Mouse (Mus musculus): ENCODE measurements around the gene Dok5. TPM values are rescaled to one million over a fixed set of nuclear protein-coding genes. Genes with fewer than 3 reads are reported as not detected.

Gene Dok5
- total RNA-seq, 2 experiments from 2014 or later = 0.52 to 0.60 TPM

- no peak for DNase-seq
These were observed 131.2 kb downstream of the Dok5 start for GRCm38 (mm10) chr2:170862799-170863198.

DNA sequence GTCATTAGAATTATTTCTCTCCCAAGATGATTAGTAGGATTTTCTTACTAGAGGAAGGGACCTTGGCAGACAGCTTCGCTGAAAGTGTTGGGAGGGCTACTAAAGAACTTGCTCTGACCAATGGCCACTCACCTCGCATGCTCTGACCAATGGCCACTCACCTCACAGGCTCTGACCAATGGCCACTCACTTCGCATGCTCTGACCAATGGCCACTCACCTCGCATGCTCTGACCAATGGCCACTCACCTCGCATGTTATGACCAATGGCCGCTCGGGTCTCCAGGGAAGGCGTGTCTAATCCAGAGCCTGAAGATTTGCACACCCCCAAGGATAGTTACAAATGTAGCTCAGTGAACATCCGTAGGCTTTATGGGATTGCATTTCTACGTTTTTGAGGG, 131.6 kb downstream of the Dok5 start:
- no peak for DNase-seq

- no peak for DNase-seq
These were observed 132.4 kb downstream of the Dok5 start for GRCm38 (mm10) chr2:170864043-170864442.

GRCm38 (mm10) chr2:170864820-170865219, 133.2 kb downstream of the Dok5 start:
- DNase-seq = no peak

DNA sequence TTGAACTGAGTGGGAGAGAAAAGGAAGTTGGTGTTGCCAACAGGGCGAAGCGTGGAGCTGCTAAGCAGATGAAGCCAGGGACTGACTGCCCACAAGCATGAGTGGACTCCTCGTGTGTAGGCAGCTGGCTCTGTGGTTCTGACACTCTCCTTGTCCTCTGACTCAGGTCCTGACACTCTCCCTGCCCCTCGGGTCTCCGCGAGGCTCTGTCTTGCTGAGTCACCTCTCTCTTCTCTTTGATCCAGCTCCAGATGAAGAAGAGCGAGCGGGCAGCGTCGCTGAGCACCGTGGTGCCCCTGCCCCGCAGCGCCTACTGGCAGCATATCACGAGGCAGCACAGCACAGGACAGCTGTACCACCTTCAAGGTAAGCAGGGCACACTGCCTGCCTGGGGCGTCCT, 139.0 kb downstream of the Dok5 start:
- no peak for DNase-seq

DNA sequence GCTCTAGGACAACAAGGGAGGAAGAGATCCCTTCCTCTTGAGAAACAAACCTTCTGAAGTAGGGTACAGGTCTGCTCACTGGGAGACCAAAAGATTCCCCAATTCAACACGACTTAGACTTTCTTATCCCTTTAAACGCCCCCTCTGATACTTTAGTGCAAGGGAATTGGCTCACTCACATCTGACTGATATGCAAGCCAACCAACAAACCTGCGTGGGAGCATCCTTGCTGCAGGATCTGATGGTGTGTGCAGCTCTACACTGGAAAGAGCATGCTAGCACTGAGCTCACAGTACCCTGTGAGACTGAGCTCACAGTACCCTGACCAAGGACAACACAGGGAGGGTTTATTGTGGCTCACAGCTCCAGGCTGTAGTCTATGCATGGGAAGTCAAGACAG, 139.9 kb downstream of the Dok5 start:
- DNase-seq = no peak

- DNase-seq = peak; percentile 85
These were observed 141.8 kb downstream of the Dok5 start for GRCm38 (mm10) chr2:170873382-170873781.

DNA sequence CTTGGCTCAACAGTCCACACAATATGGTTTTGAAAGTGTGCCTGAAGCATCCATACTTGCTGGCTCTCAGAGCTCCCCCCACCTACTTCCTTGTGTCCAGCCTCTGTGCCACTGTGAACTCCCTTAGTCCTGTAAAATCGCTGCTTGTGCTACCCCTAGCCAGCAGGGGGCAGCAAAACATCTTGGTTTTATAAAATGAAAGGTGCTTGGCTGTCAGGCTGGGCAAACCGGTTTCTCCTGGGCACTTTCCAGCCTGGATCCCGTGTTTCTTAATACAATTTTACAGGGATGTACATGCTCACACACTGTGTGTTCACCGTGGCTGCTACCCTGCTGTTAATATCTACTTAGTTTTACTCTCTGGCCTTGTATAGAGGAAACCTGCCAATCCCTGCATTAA, 145.9 kb downstream of the Dok5 start:
- DNase-seq = peak; percentile 86

DNA sequence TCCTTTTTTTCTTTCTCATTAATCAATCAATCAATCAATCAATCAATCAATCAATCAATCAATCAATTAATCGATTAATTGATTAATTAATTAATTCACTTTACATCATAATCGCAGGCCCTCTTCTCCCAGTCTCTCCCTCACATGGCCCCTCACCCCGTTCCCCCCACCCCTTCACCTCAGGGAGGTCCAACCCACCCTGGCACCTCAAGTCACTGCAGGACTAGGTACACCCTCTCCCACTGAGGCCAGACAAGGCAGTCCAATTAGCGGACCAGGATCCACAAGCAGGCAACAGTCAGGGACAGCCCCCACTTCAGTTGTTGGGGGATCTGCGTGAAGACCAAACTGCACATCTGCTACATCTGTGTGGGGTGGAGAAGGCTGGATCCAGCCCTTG, 146.3 kb downstream of the Dok5 start:
- no peak for DNase-seq

GRCm38 (mm10) chr2:170884209-170884801, 152.7 kb downstream of the Dok5 start:
- DNase-seq = no peak

DNA sequence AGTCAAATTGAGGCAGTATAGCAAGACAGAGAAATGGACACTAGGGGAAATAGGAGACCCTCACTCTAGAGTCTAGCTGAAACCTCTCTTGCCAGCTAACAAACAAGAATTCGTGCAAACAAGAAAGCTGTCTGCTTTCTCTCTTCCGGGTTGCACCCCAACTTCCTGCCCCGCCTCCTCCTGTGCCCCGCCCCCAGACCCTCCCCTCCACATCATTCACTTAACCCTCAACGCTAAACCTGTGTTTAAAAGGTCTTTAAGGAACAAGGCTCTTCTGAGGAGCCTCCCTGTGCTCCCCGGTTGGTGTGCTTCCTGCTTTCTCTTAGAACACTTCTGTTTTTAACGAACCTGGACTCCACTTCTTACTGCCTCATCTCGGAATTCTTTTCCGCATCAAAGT, 156.4 kb downstream of the Dok5 start:
- DNase-seq = no peak

GRCm38 (mm10) chr2:170895096-170895495, 163.5 kb downstream of the Dok5 start:
- no peak for DNase-seq

DNA sequence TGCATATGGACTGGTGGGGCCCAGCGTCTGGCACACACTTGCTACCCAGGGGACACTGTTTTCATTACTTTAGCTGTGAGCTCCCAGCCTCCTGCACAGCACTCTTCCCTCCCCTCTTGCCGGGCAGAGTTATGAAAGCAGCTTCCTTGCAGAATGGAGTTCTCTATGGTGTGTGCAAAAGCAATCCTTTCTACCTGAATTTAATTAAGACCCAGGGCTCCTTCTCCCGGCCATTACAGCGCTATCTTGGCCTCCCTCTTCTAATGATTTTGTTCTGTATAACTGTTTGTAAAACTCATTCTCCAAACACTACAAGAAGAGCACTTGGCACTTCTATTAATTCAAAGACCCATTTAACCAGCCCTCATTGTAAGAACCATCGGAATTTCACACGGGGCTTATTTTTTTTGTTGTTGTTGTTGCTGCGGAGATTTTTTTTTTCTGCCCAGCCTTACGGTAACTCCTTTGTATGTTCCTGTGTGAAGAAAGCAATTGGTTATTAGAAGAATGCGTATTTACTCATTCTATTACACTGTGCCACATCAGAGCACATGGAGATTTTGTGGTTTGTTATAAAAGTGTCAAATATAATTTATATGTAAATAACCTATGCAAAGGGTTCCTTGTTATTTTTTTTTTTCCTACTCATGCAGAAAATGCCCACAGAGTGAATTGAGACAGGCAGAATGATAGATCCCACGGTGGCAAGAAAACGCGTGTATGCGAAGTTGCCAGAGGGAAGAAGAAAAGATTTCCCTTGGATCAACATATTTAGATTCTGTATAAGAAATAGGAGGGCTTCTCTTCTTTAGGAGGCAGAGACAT, 170.8 kb downstream of the Dok5 start:
- no peak for DNase-seq

DNA sequence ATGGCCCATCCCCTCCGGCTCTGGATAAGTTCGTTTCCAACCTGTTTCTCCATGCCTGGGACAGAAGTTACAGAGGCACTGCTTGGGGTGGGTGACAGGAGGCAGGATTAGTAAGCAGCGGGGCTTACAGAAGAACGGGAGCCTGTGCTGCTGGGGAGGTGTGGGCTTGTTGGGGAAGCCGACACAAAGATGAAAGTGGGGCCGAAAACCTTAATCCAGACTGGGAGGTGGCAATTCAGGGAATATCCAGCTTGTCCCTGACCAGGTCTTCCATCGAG, 171.4 kb downstream of the Dok5 start:
- DNase-seq = no peak

GRCm38 (mm10) chr2:170903367-170903766, 171.8 kb downstream of the Dok5 start:
- no peak for DNase-seq

- peak; percentile 57 for DNase-seq
These were observed 181.1 kb downstream of the Dok5 start for GRCm38 (mm10) chr2:170912589-170913223.

GRCm38 (mm10) chr2:170913863-170914262, 182.3 kb downstream of the Dok5 start:
- DNase-seq = no peak

GRCm38 (mm10) chr2:170915646-170916045, 184.0 kb downstream of the Dok5 start:
- no peak for DNase-seq

- DNase-seq = no peak
These were observed 190.7 kb downstream of the Dok5 start for GRCm38 (mm10) chr2:170922260-170922659.

DNA sequence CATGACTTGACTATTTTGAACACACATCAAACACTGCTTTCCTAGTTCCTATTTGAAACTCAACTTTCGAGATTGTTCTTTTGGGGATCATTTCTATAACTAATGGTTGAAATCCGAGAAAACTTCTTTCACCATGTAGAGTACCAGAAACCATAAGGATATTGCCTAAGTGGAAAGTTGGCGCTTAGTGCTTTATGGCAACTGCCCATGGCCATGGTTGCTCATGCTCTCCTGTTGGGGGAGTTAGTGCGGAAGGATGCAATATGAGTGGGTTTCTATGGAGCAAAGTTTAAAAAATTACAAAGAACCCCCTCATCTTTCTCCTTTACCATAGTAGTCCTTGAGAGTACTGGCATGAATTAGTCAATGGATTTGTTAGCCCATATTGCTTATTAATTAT, 192.5 kb downstream of the Dok5 start:
- DNase-seq = no peak

DNA sequence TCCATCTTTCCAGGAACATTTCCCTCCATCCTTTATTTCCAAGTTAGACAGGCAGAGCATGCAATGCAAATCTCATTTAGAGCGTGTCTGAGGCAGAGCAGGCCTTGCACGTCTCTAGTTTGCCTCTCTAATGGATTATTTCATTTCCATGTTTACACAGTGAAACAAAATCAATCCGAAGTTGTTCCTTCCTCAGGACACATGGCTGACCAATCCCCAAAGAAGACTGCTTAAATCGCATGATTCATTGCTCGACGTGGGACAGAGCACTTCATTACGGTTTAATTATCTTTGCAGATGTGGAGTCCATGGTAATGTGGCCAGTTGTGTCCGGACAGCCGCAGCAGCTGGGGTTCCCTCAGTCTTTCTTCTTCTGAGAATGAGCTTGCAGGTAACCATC, 194.6 kb downstream of the Dok5 start:
- no peak for DNase-seq

Data from heart, postnatal 4 days (tissue).